Mouse (Mus musculus): ENCODE data around the gene Patl1. TPM values are rescaled to one million over a fixed set of nuclear protein-coding genes. Genes with fewer than 3 reads are reported as not detected.
A peak's percentile ranks its signal among the peaks of the same experiment; 100 is the strongest.

The Patl1 gene
- total and polyA plus RNA-seq, 3 experiments: 8.5 to 40.8 (median 12.0) TPM

DNA sequence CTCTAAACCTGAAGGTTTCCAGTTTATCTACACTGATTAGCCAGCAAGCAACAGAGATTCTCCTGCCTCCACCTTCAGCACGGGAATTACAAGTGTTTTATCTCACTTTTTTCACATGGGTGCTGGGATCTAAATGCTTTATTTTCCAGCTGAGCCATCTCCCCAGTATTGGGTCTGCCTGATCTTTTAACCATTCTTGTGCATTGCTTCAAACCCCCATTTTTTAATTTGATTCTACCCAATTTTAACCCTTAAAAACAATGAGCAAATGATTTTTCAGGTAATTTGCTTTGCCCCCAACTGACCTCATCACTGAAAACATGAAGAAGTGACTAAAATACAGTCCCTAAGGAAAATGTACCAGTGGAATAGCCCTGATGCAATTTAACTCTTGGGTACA, 25.9 kb upstream of the Patl1 start, which contains the start of gene Olfr1420:
Gene Olfr1420, plus strand, starts transcription at position 301 of the 400 bp plus-strand sequence.
- in situ Hi-C loops (cut with MboI; ENCODE audit: low pct_ligation_motif_present, low pct_unique_long_range_greater_than_20kb, low sequenced_read_pairs): no loop called here
- H3K36me3 ChIP-seq (replicated peaks in 1 of 2; ENCODE audit: control insufficient read depth in 1 of 2, insufficient read depth in 1 of 2, low read length in 1 of 2): no peaks in the 10 kb centered on the region
- H3K79me2 ChIP-seq (replicated peaks; ENCODE audit: control insufficient read depth, extremely low read depth, insufficient read depth, poor library complexity, severe bottlenecking): no peaks in the 10 kb centered on the region
- H3K4me2 ChIP-seq (ENCODE audit: insufficient read depth, low read depth, poor library complexity, severe bottlenecking): no peak within 1 kb of the TSS; the same call in 1 of the 2 replicates
- no peak for TF ChIP-seq CTCF (conservative IDR thresholded peaks at IDR 0.05 in 1 of 2, IDR thresholded peaks at IDR 0.05 in 1 of 2; ENCODE audit: low read depth in 2 of 2, low read length in 2 of 2)
- TF ChIP-seq POLR2A (IDR thresholded peaks at IDR 0.05; ENCODE audit: low read depth, low read length): no peak
- TF ChIP-seq ZMIZ1 (IDR thresholded peaks at IDR 0.05; ENCODE audit: low read depth, low read length): no peak
- TF ChIP-seq JUN (IDR thresholded peaks at IDR 0.05; ENCODE audit: insufficient read depth, low read depth, low read length): no peak
- no peak for TF ChIP-seq RAD21 (IDR thresholded peaks at IDR 0.05; ENCODE audit: low read depth, low read length)
- H3K4me3 ChIP-seq (replicated peaks in 1 of 3; ENCODE audit: low read depth in 2 of 3, low read length in 2 of 3, poor library complexity in 1 of 3): no peak within 1 kb of the TSS
- H3K27ac ChIP-seq (ENCODE audit: insufficient read depth, low read depth): no peak within 1 kb of the TSS
- dilution Hi-C loops (cut with MboI; ENCODE audit: extremely low pct_ligation_motif_present, extremely low pct_unique_long_range_greater_than_20kb, low sequenced_read_pairs): no loop called here
- H3K9ac ChIP-seq (ENCODE audit: insufficient read depth, low read depth): no peak within 1 kb of the TSS
- H3K9me3 ChIP-seq (replicated peaks; ENCODE audit: low read length): no peaks in the 10 kb centered on the region
- DNase-seq (ENCODE audit: extremely low read depth): no peak
- H3K27me3 ChIP-seq (replicated peaks): no peaks in the 10 kb centered on the region
- peaks cover 0 to 3% of the 10 kb centered on the region in 2 experiments; a peak in 2 of 4 replicates for H3K4me1 ChIP-seq (ENCODE audit: control insufficient read depth in 1 of 2, insufficient read depth in 2 of 2)

DNA sequence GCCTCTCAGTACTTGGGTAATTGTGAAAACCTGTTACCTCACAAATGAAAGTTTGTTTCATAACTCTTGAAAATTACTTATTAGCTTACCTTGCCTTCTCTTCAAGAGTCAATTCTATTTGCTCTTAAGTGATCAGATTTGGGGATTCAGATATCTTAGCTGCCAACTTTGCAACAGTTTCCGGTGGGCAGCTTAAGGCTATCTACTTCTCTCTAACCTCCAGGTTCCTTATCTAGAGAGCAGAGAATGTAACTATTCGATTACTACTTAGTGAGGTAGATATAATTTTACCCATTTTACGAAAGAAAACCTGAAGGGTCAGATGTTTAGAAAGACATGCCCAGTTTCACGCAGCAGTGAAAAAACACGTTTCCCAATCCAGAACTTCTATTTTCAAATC, 1.2 kb upstream of the Patl1 start:
- TF ChIP-seq USF2 (conservative IDR thresholded peaks at IDR 0.05; ENCODE audit: low read depth, low read length): no peak
- TF ChIP-seq MXI1 (IDR thresholded peaks at IDR 0.05; ENCODE audit: low read depth, low read length): no peak
- no peak for TF ChIP-seq MAZ (IDR thresholded peaks at IDR 0.05; ENCODE audit: low read depth, low read length)
- TF ChIP-seq TBP (conservative IDR thresholded peaks at IDR 0.05; ENCODE audit: low read depth, low read length): no peak
- TF ChIP-seq RAD21 (IDR thresholded peaks at IDR 0.05; ENCODE audit: low read depth, low read length): no peak
- TF ChIP-seq POLR2A (IDR thresholded peaks at IDR 0.05; ENCODE audit: low read depth, low read length): no peak
- no peak for TF ChIP-seq IRF4 (IDR thresholded peaks at IDR 0.05; ENCODE audit: low read depth, low read length)
- no peak for TF ChIP-seq HCFC1 (IDR thresholded peaks at IDR 0.05; ENCODE audit: low read depth, low read length)
- no peak for TF ChIP-seq ZKSCAN1 (IDR thresholded peaks at IDR 0.05; ENCODE audit: borderline replicate concordance, low read depth, low read length)
- no peak for TF ChIP-seq MAX (IDR thresholded peaks at IDR 0.05; ENCODE audit: low read length)
- no peak for TF ChIP-seq EP300 (IDR thresholded peaks at IDR 0.05; ENCODE audit: low read length)
- no peak for TF ChIP-seq KAT2A (IDR thresholded peaks at IDR 0.05; ENCODE audit: insufficient replicate concordance, low read length)
- no peak for TF ChIP-seq ETS1 (conservative IDR thresholded peaks at IDR 0.05; ENCODE audit: low read depth, low read length)
- TF ChIP-seq CHD1 (IDR thresholded peaks at IDR 0.05; ENCODE audit: low read depth, low read length): no peak
- no peak for TF ChIP-seq USF1 (IDR thresholded peaks at IDR 0.05; ENCODE audit: low read depth, low read length)
- no peak for TF ChIP-seq ZMIZ1 (IDR thresholded peaks at IDR 0.05; ENCODE audit: low read depth, low read length)
- TF ChIP-seq MAFK (IDR thresholded peaks at IDR 0.05; ENCODE audit: insufficient replicate concordance, low read length): no peak
- TF ChIP-seq CHD2 (IDR thresholded peaks at IDR 0.05; ENCODE audit: low read length): no peak
- no peak for TF ChIP-seq SMC3 (IDR thresholded peaks at IDR 0.05; ENCODE audit: low read depth, low read length)
- peak overlapping the region; percentile 92 for H3K4me2 ChIP-seq (ENCODE audit: insufficient read depth, low read depth, poor library complexity, severe bottlenecking)
- peaks cover 10 to 18% of the 10 kb centered on the region in 2 experiments for H3K36me3 ChIP-seq (replicated peaks in 1 of 2; ENCODE audit: control insufficient read depth in 1 of 2, insufficient read depth in 1 of 2, low read length in 1 of 2)
- no peak overlapping the region for H3K27ac ChIP-seq (ENCODE audit: insufficient read depth, low read depth)
- H3K4me3 ChIP-seq (replicated peaks in 1 of 3; ENCODE audit: low read depth in 2 of 3, low read length in 2 of 3, poor library complexity in 1 of 3): peak overlapping the region; percentile 72 to 95 (median 73)
- peaks cover 23% of the 10 kb centered on the region for H3K79me2 ChIP-seq (replicated peaks; ENCODE audit: control insufficient read depth, extremely low read depth, insufficient read depth, poor library complexity, severe bottlenecking)
- H3K9ac ChIP-seq (ENCODE audit: insufficient read depth, low read depth): peak overlapping the region; percentile 91; the same call in 1 of the 2 replicates
- in situ Hi-C loops (cut with MboI; ENCODE audit: low pct_ligation_motif_present, low pct_unique_long_range_greater_than_20kb, low sequenced_read_pairs) (no loop called here), dilution Hi-C loops (cut with MboI; ENCODE audit: extremely low pct_ligation_motif_present, extremely low pct_unique_long_range_greater_than_20kb, low sequenced_read_pairs) (no loop called here)
- DNase-seq (ENCODE audit: extremely low read depth): no peak
- no peaks in the 10 kb centered on the region for H3K27me3 ChIP-seq (replicated peaks)
- H3K9me3 ChIP-seq (replicated peaks; ENCODE audit: low read length): no peaks in the 10 kb centered on the region
- peaks cover 7 to 35% of the 10 kb centered on the region in 2 experiments for H3K4me1 ChIP-seq (ENCODE audit: control insufficient read depth in 1 of 2, insufficient read depth in 2 of 2)

All from CH12.LX (cell line).